Mouse (Mus musculus) mouse embryonic stem cell (cell line): ENCODE data around the gene Elf1.
"Not testable (repeated sequence)": the region's sequence is repeated elsewhere in the genome, so short reads cannot be mapped to it uniquely, and the experiment has no call there.

Experiments
- in situ Hi-C, 2 experiments: fragments of 300-500 bp; cut with MboI; formaldehyde crosslinking; loops; 1 replicate in 1 of 2; 3 replicates in 1 of 2; pipeline ENCODE4 v1.14.3; 2019 to 2020; ENCODE audit warnings: low sequenced_read_pairs in 2 of 2, low pct_unique_long_range_greater_than_20kb in 1 of 2, mixed read lengths in 1 of 2; ENCODE audit not compliant: unreplicated experiment in 1 of 2

Gene Elf1

GRCm38 (mm10) chr14:79517185-79517740, 36.3 kb downstream of the Elf1 start:
- in situ Hi-C loops: no loop called here

- in situ Hi-C loops: no loop called here
These were observed 37.1 kb downstream of the Elf1 start for GRCm38 (mm10) chr14:79518123-79518522.

DNA sequence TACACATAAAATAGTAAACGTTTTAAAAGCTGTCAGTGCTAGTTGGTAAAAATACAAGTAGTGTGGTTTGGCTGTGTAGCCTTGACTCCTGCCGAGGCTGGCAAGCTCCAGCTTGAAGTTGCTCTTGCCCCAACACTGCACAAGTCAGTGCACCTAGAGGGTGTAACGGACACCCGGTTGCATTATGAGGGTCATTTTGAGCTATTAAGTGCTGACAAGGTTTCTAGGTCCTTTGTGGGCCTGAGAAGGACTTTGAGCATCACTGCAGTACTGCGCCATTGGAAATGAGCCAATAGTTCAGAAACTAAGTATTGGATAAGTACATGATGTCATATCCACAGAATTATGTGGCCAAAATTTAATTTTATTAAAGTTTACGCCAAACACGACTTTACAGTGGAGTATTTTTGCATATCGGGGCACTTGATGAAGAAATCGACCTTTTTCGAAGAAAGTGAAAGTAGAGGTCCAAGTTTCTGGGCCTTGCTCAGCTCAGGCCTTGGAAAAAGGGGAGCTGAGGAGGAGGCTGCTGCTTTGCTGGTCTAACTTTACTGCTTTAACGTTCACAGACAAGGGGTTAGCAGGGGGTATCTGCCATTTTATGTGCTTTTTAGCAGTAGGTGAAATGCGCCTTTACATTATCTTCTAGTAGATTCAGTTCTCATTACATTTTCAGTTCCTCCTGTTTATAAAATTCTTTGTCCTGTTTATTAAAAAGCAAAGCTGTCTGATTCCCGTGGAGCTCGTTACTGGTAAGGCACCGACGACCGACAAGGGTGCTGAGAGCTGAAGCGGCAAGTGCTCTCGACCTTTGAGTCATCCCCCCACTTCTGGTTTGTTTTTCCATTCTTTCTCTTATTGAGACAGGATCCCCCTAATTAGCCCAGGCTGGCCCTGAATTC, 38.0 kb downstream of the Elf1 start:
- in situ Hi-C loops: no loop called here

DNA sequence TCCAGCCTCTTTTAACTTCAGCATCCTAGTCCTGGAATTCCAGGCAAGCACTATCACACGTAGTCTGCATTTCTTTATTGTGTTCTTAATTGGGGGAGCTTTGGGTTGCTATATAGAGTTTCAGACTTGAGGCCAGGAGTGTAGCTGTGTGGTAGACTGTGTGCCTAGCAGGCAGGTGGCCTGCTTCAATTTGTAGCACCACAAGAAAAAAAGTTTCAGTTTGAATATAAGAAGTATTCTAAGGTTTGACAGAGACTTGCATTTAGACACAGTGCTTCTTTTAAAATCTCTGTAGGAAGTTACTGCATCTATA, 38.6 kb downstream of the Elf1 start:
- in situ Hi-C loops: no loop called here

GRCm38 (mm10) chr14:79520612-79521011, 39.6 kb downstream of the Elf1 start:
- in situ Hi-C loops: no loop called here

- in situ Hi-C loops: no loop called here
These were observed 40.1 kb downstream of the Elf1 start for GRCm38 (mm10) chr14:79521056-79521455.

- in situ Hi-C loops: no loop called here
These were observed 40.6 kb downstream of the Elf1 start for GRCm38 (mm10) chr14:79521471-79522117.

GRCm38 (mm10) chr14:79522387-79522786, 41.4 kb downstream of the Elf1 start:
- in situ Hi-C loops: no loop called here

GRCm38 (mm10) chr14:79526106-79526505, 45.1 kb downstream of the Elf1 start:
- in situ Hi-C loops: not testable (repeated sequence)

GRCm38 (mm10) chr14:79527704-79528103, 46.7 kb downstream of the Elf1 start:
- in situ Hi-C loops: no loop called here

- in situ Hi-C loops: no loop called here
These were observed 48.9 kb downstream of the Elf1 start for GRCm38 (mm10) chr14:79529581-79530554.

GRCm38 (mm10) chr14:79530761-79531160, 49.8 kb downstream of the Elf1 start:
- in situ Hi-C loops: no loop called here

DNA sequence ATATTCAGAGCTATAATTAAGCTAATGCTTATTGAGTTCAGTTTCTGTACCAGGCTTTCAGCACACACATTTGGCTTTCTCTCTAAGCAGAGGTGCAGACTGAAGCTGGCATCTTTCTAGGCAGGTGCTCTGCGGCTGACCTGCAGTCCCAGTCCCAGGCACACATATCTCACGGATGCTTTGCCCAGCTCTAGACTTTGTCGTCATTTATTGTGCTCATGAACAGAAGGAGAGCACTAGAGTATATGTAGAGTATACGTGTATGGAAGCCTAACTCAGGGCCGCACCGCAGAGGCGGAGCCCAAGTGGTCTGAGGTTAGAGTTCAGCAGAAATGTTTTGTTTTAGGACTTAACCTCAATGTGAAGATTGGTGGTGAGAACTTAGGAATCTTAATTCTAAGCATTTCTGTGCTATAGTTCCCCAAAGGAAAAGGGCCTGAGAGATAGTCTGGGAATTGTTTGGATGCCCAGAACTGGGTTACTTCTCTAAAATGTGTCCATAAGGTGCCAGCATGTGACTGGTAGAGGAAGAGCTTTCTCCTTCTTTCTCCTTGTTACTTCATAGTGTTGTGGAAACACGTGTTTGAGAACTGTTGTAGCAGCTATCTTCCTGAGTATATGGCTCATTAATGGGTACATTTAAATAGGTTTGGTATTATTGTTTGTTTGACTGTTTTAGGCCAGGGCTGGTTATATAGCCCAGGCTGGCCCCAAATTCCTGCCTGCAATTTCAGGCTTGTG, 51.2 kb downstream of the Elf1 start:
- in situ Hi-C loops: no loop called here

GRCm38 (mm10) chr14:79533350-79533749, 52.4 kb downstream of the Elf1 start:
- in situ Hi-C loops: no loop called here

GRCm38 (mm10) chr14:79534206-79534605, 53.2 kb downstream of the Elf1 start:
- in situ Hi-C loops: no loop called here

- in situ Hi-C loops: not testable (repeated sequence)
These were observed 53.7 kb downstream of the Elf1 start for GRCm38 (mm10) chr14:79534656-79535055.

DNA sequence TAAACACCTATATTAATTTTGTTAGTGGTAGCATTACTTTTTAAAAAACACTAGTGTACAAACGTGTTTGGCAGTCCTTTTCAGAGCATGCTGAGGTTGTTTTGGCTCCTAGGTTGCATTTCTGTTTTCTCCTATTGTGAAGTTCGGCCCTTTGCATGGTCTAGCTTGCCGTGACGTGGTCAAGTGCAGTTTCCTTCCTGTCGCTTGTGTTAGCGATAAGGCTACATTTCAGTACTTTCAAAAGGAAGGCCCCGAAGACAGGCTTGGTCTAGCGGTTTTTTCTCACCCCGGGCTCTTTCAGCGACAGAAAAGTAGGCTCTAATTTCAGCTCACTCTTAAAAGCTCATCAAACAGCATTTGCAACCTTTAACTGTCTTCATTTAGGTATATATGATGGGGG, 54.3 kb downstream of the Elf1 start:
- in situ Hi-C loops: no loop called here

DNA sequence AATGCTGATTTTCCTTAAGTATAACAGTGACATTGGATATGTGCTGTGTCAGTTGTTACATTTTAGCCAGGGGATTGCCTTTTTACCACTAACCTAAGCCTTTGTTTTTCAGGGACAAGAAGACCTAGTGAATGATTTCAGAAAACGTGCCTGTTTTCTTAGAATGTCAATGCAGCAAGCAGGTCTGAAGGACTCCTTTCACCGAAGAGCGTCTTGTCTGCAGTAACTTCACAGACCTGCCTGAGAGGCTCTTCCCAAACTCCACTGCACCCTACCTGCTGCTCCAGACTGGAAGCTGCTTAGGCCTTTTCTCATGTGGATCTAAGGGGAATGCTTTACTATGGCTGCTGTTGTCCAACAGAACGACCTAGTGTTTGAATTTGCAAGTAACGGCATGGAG, 55.0 kb downstream of the Elf1 start:
- in situ Hi-C loops: no loop called here
